Mouse (Mus musculus) cerebellum, adult 9-11 months (tissue): ENCODE results near the gene Mtcp1.

Experiments used
- DNase-seq: peaks from one replicate; pipeline ENCODE4 v3.0.0; 2022

The Mtcp1 gene

GRCm38 (mm10) chrX:75415936-75416785 is at the start of gene Mtcp1, which contains the start of the genes Cmc4 and Brcc3:
Gene Mtcp1, minus strand, starts transcription at chrX:75416588.
Gene Cmc4, minus strand, starts transcription at chrX:75416584.
Gene Brcc3, plus strand, starts transcription at chrX:75416628.
- peak; percentile 92 for DNase-seq

- no peak for DNase-seq
Observed at GRCm38 (mm10) chrX:75454597-75454996, 38.2 kb upstream of the Mtcp1 start.

GRCm38 (mm10) chrX:75409711-75410110 is 6.7 kb downstream of the Mtcp1 start:
- DNase-seq: no peak

GRCm38 (mm10) chrX:75403350-75403749 is 13.0 kb downstream of the Mtcp1 start:
- no peak for DNase-seq

- no peak for DNase-seq
Observed at GRCm38 (mm10) chrX:75402668-75403067, 13.7 kb downstream of the Mtcp1 start.

- no peak for DNase-seq
Observed at GRCm38 (mm10) chrX:75399471-75399870, 16.9 kb downstream of the Mtcp1 start.

- DNase-seq: peak; percentile 84
Observed at GRCm38 (mm10) chrX:75382195-75382771, 34.1 kb downstream of the Mtcp1 start, which contains the start of the genes Fundc2 and F8. Gene Fundc2, plus strand, starts transcription at chrX:75382399. Gene F8, minus strand, starts transcription at chrX:75382615.

- DNase-seq: no peak
Observed at GRCm38 (mm10) chrX:75381699-75382098, 34.7 kb downstream of the Mtcp1 start.

- peak; percentile 4 for DNase-seq
Observed at GRCm38 (mm10) chrX:75381176-75381575, 35.2 kb downstream of the Mtcp1 start.

- DNase-seq: no peak
Observed at GRCm38 (mm10) chrX:75376815-75377214, 39.6 kb downstream of the Mtcp1 start.

- no peak for DNase-seq
Observed at GRCm38 (mm10) chrX:75372666-75373425, 43.5 kb downstream of the Mtcp1 start.

- DNase-seq: no peak
Observed at GRCm38 (mm10) chrX:75370197-75370596, 46.2 kb downstream of the Mtcp1 start.
